Mouse (Mus musculus) mouse embryonic stem cell (cell line): ENCODE measurements around the gene Olfr911-ps1.

Experiments
- in situ Hi-C, 2 experiments: fragments of 300-500 bp; cut with MboI; formaldehyde crosslinking; loops; 1 replicate in 1 of 2; 3 replicates in 1 of 2; pipeline ENCODE4 v1.14.3; 2019 to 2020; ENCODE audit warnings: low sequenced_read_pairs in 2 of 2, low pct_unique_long_range_greater_than_20kb in 1 of 2, mixed read lengths in 1 of 2; ENCODE audit not compliant: unreplicated experiment in 1 of 2

The Olfr911-ps1 gene

GRCm38 (mm10) chr9:38521280-38521679, at the start of gene Olfr911-ps1:
Gene Olfr911-ps1, plus strand, starts transcription at chr9:38521580.
- in situ Hi-C loops, result no loop called here

- in situ Hi-C loops, result no loop called here
Observed at GRCm38 (mm10) chr9:38486785-38487184, 34.6 kb upstream of the Olfr911-ps1 start, which contains the start of gene Olfr906. Gene Olfr906, plus strand, starts transcription at chr9:38487085.

GRCm38 (mm10) chr9:38495501-38495900, 25.9 kb upstream of the Olfr911-ps1 start, which contains the start of gene Olfr907:
Gene Olfr907, plus strand, starts transcription at chr9:38495801.
- in situ Hi-C loops, result no loop called here

GRCm38 (mm10) chr9:38512353-38512752, 9.0 kb upstream of the Olfr911-ps1 start:
- in situ Hi-C loops, result no loop called here

GRCm38 (mm10) chr9:38537549-38537948, 16.2 kb downstream of the Olfr911-ps1 start, which contains the start of gene Olfr910:
Gene Olfr910, plus strand, starts transcription at chr9:38537849.
- in situ Hi-C loops, result no loop called here
